Mouse (Mus musculus) intestine, embryonic 14.5 days (tissue): Measurements from ENCODE around the gene Tbce. TPM values are rescaled to one million over a fixed set of nuclear protein-coding genes. Genes with fewer than 3 reads are reported as not detected.
"Not testable (repeated sequence)": the region's sequence is repeated elsewhere in the genome, so short reads cannot be mapped to it uniquely, and the experiment has no call there.

Source experiments
- ATAC-seq: fragments of 200-750 bp; cut with Nextera tagmentation; replicated peaks from 2 replicates; pipeline ENCODE4 v1.8.0; 2017; ENCODE audit warnings: low read depth, moderate number of reproducible peaks, moderate TSS enrichment, moderate library complexity; ENCODE audit not compliant: low FRiP score, low TSS enrichment
- DNase-seq: peaks from one replicate; pipeline ENCODE4 v3.0.0-alpha.2; 2018; ENCODE audit warnings: low spot score
- H3K27ac ChIP-seq: fragments of 300-500 bp; sonication (generic); 2 replicates; pipeline ENCODE4 v1.5.1; 2014; ENCODE audit warnings: low read depth, mild to moderate bottlenecking, control low read depth
- H3K27me3 ChIP-seq: fragments of 300-500 bp; sonication (generic); replicated peaks from 2 replicates; pipeline ENCODE4 v1.6.1; 2014; ENCODE audit warnings: low read length, control low read depth; ENCODE audit not compliant: control insufficient read depth, insufficient read depth
- H3K36me3 ChIP-seq: fragments of 300-500 bp; sonication (generic); 2 replicates; pipeline ENCODE4 v1.6.1; 2014; ENCODE audit warnings: low read length, control low read depth; ENCODE audit not compliant: control insufficient read depth, insufficient read depth
- H3K4me1 ChIP-seq: fragments of 300-500 bp; sonication (generic); replicated peaks from 2 replicates; pipeline ENCODE4 v1.6.1; 2014; ENCODE audit warnings: low read length, control low read depth, mixed read lengths; ENCODE audit not compliant: control insufficient read depth, insufficient read depth
- H3K4me2 ChIP-seq: fragments of 300-500 bp; sonication (generic); 2 replicates; pipeline ENCODE4 v1.6.1; 2014; ENCODE audit warnings: low read length
- H3K4me3 ChIP-seq: fragments of 300-500 bp; sonication (generic); 2 replicates; pipeline ENCODE4 v1.5.1; 2014; ENCODE audit warnings: low read depth, low read length, control low read depth, mixed read lengths
- H3K9ac ChIP-seq: fragments of 300-500 bp; sonication (generic); 2 replicates; pipeline ENCODE4 v1.6.1; 2014; ENCODE audit warnings: mild to moderate bottlenecking, low read length
- H3K9me3 ChIP-seq: fragments of 300-500 bp; sonication (generic); 2 replicates; pipeline ENCODE4 v1.6.1; 2016; ENCODE audit warnings: low read length, control low read depth; ENCODE audit not compliant: control insufficient read depth
- WGBS: fragments of 180-500 bp; shearing (Covaris S2); extraction: QIAGEN DNeasy Blood & Tissue Kit; methylation state at CpG from one replicate; pipeline ENCODE4 v1.1.7; 2014; 5-methylcytosine and 5-hydroxymethylcytosine counted together
- polyA plus RNA-seq: library from polyadenylated mRNA; unstranded; fragments of >200 nt; fragmentation: Nextera tagmentation; extraction: Ambion mirVana; gene quantifications from 2 replicates; pipeline ENCODE4 v1.2.1, GENCODE M21; 2014

Tbce gene
- polyA plus RNA-seq, 1 experiment from 2014 or later: 45.0 TPM

DNA sequence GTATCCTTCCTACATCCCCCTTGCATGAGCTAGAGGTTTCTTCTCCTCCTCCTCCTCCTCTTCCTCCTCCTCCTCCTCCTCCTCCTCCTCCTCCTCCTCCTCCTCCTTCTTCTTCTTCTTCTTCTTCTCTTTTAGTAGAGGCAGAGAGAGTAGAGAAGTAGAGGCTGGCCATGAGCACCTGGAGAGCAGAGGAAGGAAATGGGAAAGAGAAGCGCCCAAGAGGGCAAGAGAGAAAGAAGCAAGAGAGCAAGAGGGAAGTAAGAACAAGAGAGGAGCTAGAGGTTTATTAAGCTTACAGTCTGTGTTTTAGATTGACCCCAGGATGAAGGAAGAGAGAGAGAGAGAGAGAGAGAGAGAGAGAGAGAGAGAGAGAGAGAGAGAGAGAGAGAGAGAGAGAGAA, 57.6 kb downstream of the Tbce start:
- DNase-seq, ATAC-seq, H3K4me2 ChIP-seq, H3K4me3 ChIP-seq, H3K4me1 ChIP-seq, H3K9ac ChIP-seq, H3K9me3 ChIP-seq, H3K27ac ChIP-seq, H3K27me3 ChIP-seq: not testable (repeated sequence)
- H3K36me3 ChIP-seq: peaks cover 12% of the 10 kb centered on the region; the same call in 1 of the 2 replicates
- 70% methylated on average over 1 of the region's 1 CpGs for WGBS

DNA sequence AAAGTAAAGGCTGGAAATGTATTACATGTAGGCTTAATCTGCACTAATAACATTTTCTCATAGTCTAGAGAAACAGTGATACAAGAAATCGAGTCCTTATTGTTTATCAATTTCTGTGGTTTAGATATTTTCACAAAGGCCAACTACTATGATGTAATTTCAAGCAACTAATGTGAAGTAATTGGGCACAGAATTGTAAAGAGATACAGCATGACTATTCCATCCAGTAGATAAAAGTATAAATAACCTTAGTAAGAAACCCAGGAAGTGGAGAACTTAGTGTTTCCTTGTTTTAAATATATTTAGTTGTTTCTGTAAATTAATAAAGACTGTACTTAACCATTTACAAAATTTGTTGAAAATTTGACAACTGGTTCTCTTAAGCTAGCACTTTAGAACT, 69.6 kb downstream of the Tbce start:
- DNase-seq (no peak), ATAC-seq (no peak)
- Histone ChIP-seq H3K9ac (no peak overlapping the region), H3K4me3 (no peak overlapping the region), H3K9me3 (no peaks in the 10 kb centered on the region), H3K4me1 (no peaks in the 10 kb centered on the region), H3K4me2 (no peak overlapping the region), H3K27me3 (no peaks in the 10 kb centered on the region), H3K36me3 (peaks cover 16% of the 10 kb centered on the region), H3K27ac (no peak overlapping the region)
- WGBS: 94% methylated on average over 1 of the region's 1 CpGs

DNA sequence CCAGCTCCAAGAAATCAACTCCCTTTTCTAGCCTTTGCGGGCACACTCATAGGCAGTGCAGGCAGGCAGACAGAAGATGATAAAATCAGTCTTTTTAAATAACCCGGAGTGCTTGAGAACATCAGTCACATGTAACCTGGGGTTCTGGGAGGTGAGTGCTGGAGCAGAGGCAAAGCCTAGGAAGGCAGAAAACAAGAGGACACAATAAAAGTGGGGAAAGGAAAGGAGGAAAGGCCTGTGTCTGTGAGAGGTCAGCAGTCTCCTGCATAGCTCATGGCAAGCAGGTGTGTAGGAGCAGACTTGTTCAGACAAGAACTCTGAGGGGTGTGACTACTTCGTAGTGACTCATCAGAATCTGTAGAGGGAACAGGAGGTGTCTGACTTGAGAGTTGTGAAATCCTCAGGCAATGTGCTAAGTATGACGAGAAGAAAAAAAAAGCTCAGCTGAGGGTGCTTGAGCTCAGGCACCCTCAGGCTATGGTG, 70.8 kb downstream of the Tbce start:
- Histone ChIP-seq H3K4me2 (no peak overlapping the region), H3K27me3 (no peaks in the 10 kb centered on the region), H3K4me3 (no peak overlapping the region), H3K9ac (no peak overlapping the region), H3K36me3 (peaks cover 16% of the 10 kb centered on the region), H3K27ac (no peak overlapping the region), H3K4me1 (no peaks in the 10 kb centered on the region), H3K9me3 (no peaks in the 10 kb centered on the region)
- DNase-seq (no peak), ATAC-seq (peak; percentile 60; the same call in 1 of the 2 replicates)
- 88% methylated on average over 4 of the region's 4 CpGs for WGBS

DNA sequence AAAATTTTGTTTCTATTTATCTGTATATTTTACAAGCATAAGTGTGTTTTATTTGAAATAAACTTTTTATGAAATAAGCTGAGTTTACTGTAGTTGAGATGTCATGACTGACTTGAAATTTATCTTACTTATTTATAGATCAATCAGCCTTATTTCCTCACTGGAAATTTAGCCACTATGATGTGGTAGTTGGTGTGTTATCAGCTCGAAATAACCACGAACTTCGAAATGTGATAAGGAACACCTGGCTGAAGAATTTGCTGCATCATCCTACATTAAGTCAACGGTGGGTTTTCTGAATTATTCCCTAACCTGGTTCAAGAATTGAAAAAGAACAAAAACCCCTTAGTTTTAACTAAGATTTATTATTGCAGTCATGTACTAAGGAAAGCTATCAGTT, 73.3 kb downstream of the Tbce start:
- no peak overlapping the region for H3K4me3 ChIP-seq
- DNase-seq: no peak
- no peaks in the 10 kb centered on the region for H3K27me3 ChIP-seq
- peaks cover 16% of the 10 kb centered on the region for H3K36me3 ChIP-seq
- no peak overlapping the region for H3K27ac ChIP-seq
- no peak for ATAC-seq
- H3K9ac ChIP-seq: no peak overlapping the region
- H3K4me1 ChIP-seq: no peaks in the 10 kb centered on the region
- H3K9me3 ChIP-seq: no peaks in the 10 kb centered on the region
- 64% methylated on average over 4 of the region's 4 CpGs for WGBS
- no peak overlapping the region for H3K4me2 ChIP-seq

DNA sequence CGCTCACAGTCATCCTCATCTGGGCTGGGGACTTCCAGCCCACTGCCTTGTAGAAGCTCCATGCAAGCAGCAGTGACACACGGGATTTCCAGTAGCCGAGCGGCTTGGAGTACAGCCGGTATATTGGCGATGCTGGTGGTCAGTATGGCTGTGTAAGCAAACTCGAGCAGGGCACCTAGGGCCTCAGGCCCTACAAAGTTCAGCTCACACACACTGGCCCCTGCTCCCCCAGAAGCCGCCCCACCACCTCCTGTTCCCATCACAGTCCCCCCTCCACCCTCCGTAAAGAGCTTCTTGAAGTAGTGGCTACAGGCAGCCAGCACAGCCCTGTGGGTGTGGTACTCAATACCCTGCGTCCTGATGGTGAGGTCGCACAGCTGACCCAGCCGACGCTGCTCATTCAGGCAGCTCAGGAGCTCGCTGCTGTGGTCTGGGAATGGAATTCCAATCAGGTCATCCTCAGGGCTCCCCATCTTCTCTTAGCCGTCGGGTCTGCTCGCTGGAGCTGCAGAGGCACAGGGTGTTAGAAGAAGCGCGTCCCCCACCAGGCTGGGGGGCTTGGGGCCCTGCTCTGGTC, 74.0 kb downstream of the Tbce start:
- Histone ChIP-seq H3K9ac (no peak overlapping the region), H3K4me1 (no peaks in the 10 kb centered on the region), H3K36me3 (peaks cover 16% of the 10 kb centered on the region), H3K9me3 (no peaks in the 10 kb centered on the region), H3K27me3 (no peaks in the 10 kb centered on the region), H3K27ac (no peak overlapping the region), H3K4me2 (no peak overlapping the region), H3K4me3 (no peak overlapping the region)
- WGBS: 66% methylated on average over 19 of the region's 19 CpGs
- DNase-seq (no peak), ATAC-seq (no peak)

DNA sequence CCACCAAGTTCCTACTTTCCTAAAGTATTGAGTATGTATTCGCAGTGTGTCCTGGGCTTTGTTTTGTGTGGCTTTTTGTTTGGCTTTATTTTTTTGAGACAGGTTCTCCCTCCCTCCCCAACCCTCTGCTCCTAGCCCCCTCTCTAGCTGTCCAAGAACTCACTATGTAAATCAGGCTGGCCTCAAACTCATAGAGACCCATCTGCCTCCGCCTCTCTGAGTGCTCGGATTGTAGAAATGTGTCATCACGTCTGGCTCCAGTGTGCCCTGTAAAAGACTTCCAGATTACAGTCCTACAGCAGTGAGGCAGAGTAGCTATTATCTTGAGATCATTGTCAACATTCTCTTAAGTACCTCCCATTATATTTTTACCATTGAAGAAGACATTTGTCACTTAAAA, 78.4 kb downstream of the Tbce start:
- no peak overlapping the region for H3K27ac ChIP-seq
- 84% methylated on average over 4 of the region's 4 CpGs for WGBS
- no peak overlapping the region for H3K4me2 ChIP-seq
- ATAC-seq (no peak), DNase-seq (no peak)
- H3K4me1 ChIP-seq: no peaks in the 10 kb centered on the region; the same call in 1 of the 2 replicates
- no peaks in the 10 kb centered on the region for H3K9me3 ChIP-seq
- H3K4me3 ChIP-seq: no peak overlapping the region
- no peaks in the 10 kb centered on the region for H3K27me3 ChIP-seq
- no peak overlapping the region for H3K9ac ChIP-seq
- peaks cover 5% of the 10 kb centered on the region; the same call in 1 of the 2 replicates for H3K36me3 ChIP-seq

DNA sequence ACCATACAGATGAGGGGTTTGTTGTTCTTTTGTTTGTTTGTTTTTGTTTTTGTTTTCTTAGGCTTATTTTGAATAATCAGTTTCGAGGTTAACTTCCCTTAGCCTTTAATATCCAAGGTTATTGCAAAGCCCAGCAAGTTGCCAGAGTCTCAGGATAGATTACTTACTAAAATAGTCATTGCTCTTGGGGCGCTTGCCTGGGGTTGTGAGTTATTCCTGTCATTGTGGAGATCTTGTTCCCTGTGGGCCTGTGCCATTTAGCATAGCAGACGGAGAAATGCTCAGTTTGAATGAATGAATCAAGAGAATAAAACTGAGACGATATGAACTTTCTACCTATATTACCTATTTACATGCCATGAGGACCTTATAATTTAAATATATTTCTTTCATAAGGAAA, 79.2 kb downstream of the Tbce start:
- no peak for ATAC-seq
- Histone ChIP-seq H3K9ac (no peak overlapping the region), H3K4me1 (peaks cover 4% of the 10 kb centered on the region; the same call in 1 of the 2 replicates), H3K36me3 (peaks cover 5% of the 10 kb centered on the region; the same call in 1 of the 2 replicates), H3K9me3 (no peaks in the 10 kb centered on the region), H3K4me2 (no peak overlapping the region), H3K27me3 (no peaks in the 10 kb centered on the region), H3K4me3 (no peak overlapping the region), H3K27ac (no peak overlapping the region)
- DNase-seq: no peak
- WGBS: 91% methylated on average over 4 of the region's 4 CpGs

DNA sequence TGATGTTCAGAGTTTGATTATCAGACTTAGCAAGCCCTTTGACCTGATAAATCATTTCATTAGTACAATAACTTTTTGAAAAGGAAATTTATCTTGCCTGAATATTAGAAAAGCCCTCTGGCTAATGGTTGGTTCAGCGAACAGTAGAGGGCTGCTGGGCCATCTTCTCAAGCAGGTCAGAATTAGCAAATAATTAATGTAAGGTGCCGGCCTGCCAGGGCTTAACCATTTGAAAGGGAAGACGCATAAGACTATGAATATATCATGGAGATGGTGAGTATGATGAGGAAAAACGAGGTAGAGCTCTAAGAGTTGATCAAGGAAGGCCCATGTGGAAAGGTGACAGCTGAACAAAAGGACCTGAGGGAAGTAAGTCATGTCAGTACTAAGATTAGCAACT, 82.8 kb downstream of the Tbce start:
- Histone ChIP-seq H3K4me1 (peaks cover 4% of the 10 kb centered on the region; the same call in 1 of the 2 replicates), H3K27me3 (no peaks in the 10 kb centered on the region), H3K9ac (no peak overlapping the region), H3K4me2 (no peak overlapping the region), H3K36me3 (peaks cover 5% of the 10 kb centered on the region; the same call in 1 of the 2 replicates), H3K4me3 (no peak overlapping the region), H3K27ac (no peak overlapping the region), H3K9me3 (no peaks in the 10 kb centered on the region)
- WGBS: 80% methylated on average over 4 of the region's 4 CpGs
- DNase-seq: no peak
- no peak for ATAC-seq

DNA sequence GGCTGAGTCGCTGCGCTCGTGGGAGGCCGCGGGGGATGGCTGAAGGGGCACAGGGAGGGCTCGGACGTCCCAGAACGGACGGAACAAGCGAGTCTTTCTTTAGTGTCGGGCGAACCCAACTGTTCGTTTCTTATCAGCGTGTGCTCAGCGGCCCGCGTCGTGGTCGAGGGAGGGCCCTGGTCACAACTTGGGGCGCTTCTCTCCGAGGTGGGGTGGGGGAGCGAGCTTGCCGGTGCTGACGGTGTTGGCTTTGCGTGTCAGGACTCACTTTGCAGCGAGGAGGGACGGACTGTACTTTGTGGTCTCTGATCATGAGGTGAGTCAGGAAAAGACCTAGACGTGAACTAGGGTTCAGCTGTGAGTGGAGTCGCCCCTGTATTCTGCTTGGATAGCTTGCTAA, 84.5 kb downstream of the Tbce start:
- H3K27ac ChIP-seq: peak overlapping the region; percentile 78
- no peaks in the 10 kb centered on the region for H3K27me3 ChIP-seq
- WGBS: under 1% methylated on average over 29 of the region's 29 CpGs
- H3K4me3 ChIP-seq: peak overlapping the region; percentile 90
- no peaks in the 10 kb centered on the region for H3K9me3 ChIP-seq
- peaks cover 5% of the 10 kb centered on the region; the same call in 1 of the 2 replicates for H3K36me3 ChIP-seq
- peak; percentile 50; the same call in 1 of the 2 replicates for ATAC-seq
- H3K9ac ChIP-seq: peak overlapping the region; percentile 83
- no peak for DNase-seq
- peak overlapping the region; percentile 84 for H3K4me2 ChIP-seq
- peaks cover 4% of the 10 kb centered on the region; the same call in 1 of the 2 replicates for H3K4me1 ChIP-seq
